Mouse (Mus musculus): ENCODE data around the gene Zfyve1. TPM values are rescaled to one million over a fixed set of nuclear protein-coding genes. Genes with fewer than 3 reads are reported as not detected.

The Zfyve1 gene
- polyA plus RNA-seq, 3 experiments from 2014 or later = 10.3 to 16.8 (median 10.3) TPM

GRCm38 (mm10) chr12:83578896-83579569, 18.0 kb downstream of the Zfyve1 start:
- ATAC-seq = no peak

GRCm38 (mm10) chr12:83578356-83578755, 18.7 kb downstream of the Zfyve1 start:
- ATAC-seq = no peak

DNA sequence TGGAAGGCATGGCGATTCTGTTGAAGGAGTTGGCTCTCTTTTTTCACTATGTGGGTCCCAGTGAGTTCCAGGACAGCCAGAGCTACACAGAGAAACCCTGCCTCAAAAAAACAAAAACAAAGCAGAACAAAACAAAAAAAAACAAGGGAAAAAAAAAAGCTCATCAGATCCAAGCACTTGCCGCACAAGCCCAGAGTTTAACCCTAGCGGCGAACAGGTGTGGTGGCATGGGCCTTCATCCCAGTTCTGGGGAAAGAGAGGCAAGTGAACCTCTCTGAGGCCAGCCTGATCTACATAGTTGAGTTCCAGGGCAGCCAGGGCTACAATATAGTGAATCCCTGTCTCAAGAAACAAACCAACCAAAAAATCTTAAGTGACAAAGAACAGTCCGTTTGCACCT, 19.6 kb downstream of the Zfyve1 start:
- no peak for ATAC-seq

- no peak for ATAC-seq
Observed at GRCm38 (mm10) chr12:83572717-83573116, 24.3 kb downstream of the Zfyve1 start.

DNA sequence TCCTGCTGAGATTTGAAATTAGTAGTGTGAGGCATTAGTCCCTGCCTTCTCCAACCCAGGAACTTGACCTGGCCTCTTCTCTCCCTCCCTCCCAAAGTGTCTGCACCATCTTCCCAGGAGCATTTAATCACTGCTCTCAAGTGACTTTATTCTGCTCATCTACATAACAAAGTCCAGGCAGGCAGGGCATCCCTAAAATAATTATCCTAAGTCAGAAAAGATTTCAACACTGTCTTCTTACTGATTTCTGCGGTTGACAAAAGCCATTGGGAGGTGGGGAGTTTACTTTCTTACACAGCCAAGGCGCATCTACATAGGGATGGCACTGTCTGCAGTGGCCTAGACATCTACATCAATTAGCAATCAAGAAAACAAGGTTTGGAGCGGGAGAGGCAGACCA, 27.2 kb downstream of the Zfyve1 start:
- ATAC-seq = no peak

GRCm38 (mm10) chr12:83562589-83562988, 34.4 kb downstream of the Zfyve1 start:
- no peak for ATAC-seq

- ATAC-seq = no peak
Observed at GRCm38 (mm10) chr12:83560189-83560588, 36.8 kb downstream of the Zfyve1 start.

GRCm38 (mm10) chr12:83558496-83558895, 38.5 kb downstream of the Zfyve1 start:
- no peak for ATAC-seq

DNA sequence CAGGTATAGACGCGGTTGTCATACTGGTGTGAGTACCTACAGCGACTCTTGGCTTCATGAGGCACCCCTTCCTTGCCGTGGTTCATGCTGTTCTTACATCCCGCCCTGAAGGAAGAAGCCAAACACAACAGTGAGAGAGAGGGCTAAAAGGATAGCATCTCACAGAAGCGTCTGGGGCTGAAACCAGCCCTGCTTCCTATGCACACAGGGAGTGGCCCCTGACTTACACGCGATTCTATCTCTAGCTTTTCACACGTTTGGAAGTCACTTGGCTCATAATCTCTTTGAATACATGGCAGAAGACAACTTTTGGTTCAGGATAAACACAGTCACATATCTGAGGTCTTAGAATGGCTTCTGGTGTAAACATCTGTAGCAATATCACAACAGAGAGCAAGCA, 41.4 kb downstream of the Zfyve1 start:
- no peak for ATAC-seq

DNA sequence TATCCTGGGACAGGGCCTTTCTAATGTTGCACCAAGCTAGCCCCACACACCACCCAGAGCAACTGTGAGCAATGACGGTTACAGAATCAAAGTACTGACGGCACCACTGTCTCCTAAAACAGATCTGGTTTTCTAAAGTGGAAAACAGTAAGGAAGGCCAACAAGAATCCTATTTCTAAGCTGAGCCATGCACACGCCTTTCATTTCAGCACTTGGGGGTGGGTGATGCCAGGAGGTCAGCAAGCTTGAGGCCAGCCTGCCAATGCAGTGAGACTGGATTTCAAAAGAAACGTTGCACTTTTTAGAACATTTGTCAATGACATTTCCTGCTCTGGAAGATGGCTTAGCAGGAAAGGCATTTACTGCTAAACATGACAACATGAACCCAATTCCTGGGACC, 43.2 kb downstream of the Zfyve1 start:
- no peak for ATAC-seq

DNA sequence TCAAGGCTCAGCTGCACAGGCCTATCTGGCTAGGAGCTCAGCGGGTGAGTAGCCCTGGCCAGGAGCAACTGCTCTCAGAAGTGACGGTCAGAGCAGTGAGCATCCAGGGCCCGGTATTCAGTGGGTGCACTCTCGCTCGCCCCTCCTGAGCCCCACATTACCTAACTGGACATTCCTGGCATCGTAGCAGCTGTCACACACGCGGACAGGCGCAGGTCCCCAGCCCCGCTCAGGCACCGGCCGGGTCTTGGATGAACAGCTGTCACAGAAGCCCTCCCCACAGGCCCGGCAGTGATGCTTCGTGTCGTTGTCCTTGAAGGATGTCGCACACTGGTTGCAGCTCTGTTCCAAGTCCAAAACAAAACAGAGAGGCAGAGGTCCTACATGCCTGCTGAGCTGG, 45.7 kb downstream of the Zfyve1 start:
- ATAC-seq = no peak

- no peak for ATAC-seq
Observed at GRCm38 (mm10) chr12:83544791-83545190, 52.2 kb downstream of the Zfyve1 start.

DNA sequence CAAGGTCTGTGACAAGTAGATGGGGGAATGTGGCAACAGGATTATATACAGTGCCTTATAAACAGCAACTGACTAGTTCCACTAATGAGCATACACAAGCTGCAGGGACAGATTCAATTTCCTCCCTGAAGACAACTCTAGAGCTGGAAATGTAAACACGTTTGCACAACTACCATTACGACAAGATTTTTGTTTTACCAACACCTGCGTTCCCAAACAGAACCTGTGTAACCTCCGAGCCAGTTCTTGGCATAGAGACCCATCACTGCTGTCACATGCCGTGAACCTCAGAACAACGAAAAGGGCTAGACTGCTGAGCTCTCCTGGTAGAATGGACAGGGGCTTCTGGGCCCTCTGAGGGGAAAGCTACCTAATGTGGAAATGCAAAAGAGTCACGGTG, 53.0 kb downstream of the Zfyve1 start:
- ATAC-seq = no peak

- ATAC-seq = no peak
Observed at GRCm38 (mm10) chr12:83536039-83536438, 61.0 kb downstream of the Zfyve1 start.

GRCm38 (mm10) chr12:83535428-83535827, 61.6 kb downstream of the Zfyve1 start:
- ATAC-seq = no peak

GRCm38 (mm10) chr12:83534190-83534589, 62.8 kb downstream of the Zfyve1 start:
- ATAC-seq = no peak

DNA sequence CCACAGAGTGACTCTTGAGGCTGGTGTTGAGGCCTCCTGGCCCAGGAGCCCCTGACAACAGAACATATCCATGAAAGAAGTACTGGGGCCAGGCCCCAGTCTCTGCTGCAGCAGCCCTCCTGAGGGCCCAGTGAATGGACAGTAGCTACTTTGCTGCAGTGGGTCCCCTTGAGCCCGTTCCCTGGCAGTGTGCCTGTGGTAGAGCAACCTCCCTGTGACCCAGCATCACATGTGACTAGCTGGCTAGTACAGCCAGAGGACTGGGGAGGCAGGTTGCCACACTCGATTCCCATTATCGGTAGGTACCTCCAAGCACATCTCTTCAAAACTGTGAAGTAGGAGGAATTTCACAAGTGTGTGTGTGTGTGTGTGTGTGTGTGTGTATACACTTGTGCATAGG, 64.1 kb downstream of the Zfyve1 start:
- ATAC-seq = no peak

- no peak for ATAC-seq
Observed at GRCm38 (mm10) chr12:83531992-83532391, 65.0 kb downstream of the Zfyve1 start.

- no peak for ATAC-seq
Observed at GRCm38 (mm10) chr12:83528665-83529064, 68.4 kb downstream of the Zfyve1 start.

- no peak for ATAC-seq
Observed at GRCm38 (mm10) chr12:83527816-83528215, 69.2 kb downstream of the Zfyve1 start.

DNA sequence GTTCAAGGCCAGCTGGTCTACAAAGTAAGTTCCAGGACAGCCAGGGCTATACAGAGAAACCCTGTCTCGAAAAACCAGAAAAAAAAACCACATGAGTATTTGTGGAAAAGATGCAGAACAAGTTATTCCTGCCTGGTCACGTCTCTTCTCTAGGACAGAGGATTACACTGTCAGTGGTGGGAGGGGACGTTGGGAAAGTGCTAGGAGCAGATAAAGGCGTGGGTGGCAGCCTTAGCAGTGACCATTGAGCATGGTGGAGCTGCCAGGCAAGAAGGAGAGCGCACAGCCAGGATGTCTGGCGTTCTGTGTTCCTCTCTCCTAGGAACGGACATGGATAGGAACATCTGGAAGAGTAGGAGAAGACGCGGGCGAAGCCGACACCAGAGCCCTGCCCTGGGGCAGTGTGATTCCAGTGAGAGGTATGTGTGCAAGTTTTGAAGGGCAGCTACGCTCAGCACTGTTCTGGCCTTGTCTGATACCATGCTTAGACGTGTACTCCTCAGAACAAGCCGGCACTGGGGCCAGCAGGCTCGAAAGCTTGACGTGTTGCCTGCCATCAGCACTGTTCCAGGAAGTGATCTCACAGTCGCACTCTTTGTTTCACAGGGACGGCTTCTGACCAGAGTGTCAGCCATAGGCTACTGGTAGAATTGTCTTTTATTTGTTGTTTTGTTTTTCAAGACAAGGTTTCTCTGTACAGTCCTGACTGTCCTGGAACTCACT, 71.0 kb downstream of the Zfyve1 start:
- ATAC-seq = no peak

- ATAC-seq = no peak
Observed at GRCm38 (mm10) chr12:83524329-83524728, 72.7 kb downstream of the Zfyve1 start.

GRCm38 (mm10) chr12:83523892-83524291, 73.1 kb downstream of the Zfyve1 start:
- no peak for ATAC-seq

DNA sequence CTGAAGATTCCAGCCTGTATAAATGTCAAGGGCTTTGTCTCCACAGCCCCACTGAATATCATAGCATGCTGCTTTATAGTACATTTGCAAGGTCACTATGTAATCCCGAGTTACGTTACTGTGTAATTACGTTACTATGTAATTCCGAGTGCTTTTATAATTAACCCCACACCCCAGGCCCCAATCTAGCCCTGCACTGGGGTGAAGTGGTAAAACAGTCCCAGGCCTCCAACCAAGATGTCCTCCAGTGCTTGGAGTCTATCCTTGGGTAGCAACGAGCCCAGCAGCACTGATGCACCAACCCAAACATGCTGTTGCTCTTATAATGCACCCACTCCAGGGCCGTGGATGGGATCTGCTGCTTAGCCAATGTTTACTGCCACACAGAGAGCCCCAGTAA, 74.0 kb downstream of the Zfyve1 start:
- no peak for ATAC-seq

DNA sequence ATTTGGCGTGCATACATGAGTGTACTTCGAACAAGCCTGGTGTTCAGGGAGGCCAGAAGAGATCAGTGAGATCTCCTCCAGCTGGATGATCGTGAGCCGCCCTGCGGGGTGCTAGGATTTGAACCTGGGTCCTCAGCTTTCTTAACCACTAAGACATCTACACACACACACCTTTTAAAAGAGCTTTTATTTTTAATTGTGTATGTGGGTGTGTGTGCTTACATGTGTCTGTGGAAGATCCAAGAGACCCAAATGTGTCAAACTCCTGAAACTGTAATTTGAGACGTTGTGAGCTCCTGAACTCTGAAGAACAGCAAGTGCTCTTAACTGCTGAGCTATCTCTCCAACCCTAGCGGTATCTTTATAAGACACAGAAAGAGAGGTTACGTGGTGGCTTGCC, 75.9 kb downstream of the Zfyve1 start:
- ATAC-seq = no peak

Data from inflammation-experienced regulatory T-cells, adult 6 months (primary cell).